Mouse (Mus musculus) C2C12 (cell line): ENCODE results near the gene Stim1.

Source experiments
- CTCF ChIP-seq: IDR thresholded peaks from one replicate; pipeline ENCODE4 v1.5.1; 2011; ENCODE audit not compliant: control insufficient read depth, insufficient read depth, insufficient read length
- USF1 ChIP-seq: IDR thresholded peaks from one replicate; pipeline ENCODE4 v1.6.1; 2011; ENCODE audit warnings: low read depth, mild to moderate bottlenecking, control low read depth, moderate library complexity

DNA sequence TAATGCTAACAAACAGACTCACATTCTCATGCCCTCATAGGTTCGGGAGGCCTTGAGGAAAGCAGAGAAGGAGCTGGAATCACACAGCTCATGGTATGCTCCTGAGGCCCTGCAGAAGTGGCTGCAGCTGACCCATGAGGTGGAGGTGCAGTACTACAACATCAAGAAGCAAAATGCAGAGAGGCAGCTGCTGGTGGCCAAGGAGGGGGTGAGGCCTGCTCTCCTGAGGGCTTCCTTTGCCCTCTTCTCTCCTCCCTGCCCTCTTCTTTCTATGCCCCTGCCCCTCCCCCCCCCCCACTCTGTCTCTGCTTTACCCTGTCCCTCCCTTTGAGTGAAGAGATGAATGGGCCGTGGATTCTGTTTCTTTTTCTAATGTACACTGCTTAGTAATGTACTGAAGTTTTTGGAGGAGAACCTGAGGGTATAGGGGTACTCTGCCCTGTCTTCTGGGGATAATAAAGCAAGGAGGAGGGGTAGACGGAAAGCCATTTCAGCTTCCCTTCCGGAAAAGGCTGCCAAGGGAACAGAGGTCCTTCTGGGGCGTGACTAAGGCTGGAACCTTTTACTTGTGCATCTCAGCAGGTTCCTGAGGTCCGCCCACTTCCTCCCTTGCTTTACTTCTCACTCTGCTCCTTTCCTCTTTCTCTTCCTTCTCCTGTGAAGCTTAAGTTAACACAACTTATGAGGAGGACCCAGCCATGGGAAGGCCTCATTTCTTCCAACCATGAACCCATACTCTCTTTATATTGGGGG is 158.5 kb downstream of the Stim1 start:
- TF ChIP-seq CTCF, result no peak
- TF ChIP-seq USF1, result no peak
